Mouse (Mus musculus) left cerebral cortex, adult 18-20 months (tissue): ENCODE data around the gene Fancm. TPM values are rescaled to one million over a fixed set of nuclear protein-coding genes. Genes with fewer than 3 reads are reported as not detected.
"Not testable (repeated sequence)": the region's sequence is repeated elsewhere in the genome, so short reads cannot be mapped to it uniquely, and the experiment has no call there.

Source experiments
- DNase-seq, 2 experiments: peaks; one replicate each; pipeline ENCODE4 v3.0.0; 2021 to 2022; ENCODE audit warnings: low spot score in 2 of 2, mixed read lengths in 1 of 2
- total RNA-seq, 2 experiments: library from RNA; stranded (reverse); gene quantifications; 2 replicates each; pipeline ENCODE4 v1.2.3; 2021

Fancm gene
- total RNA-seq, 2 experiments from 2014 or later: 12.7 to 14.2 TPM

- DNase-seq: peak in 1 of 2 experiments; percentile 11
These were observed 43.6 kb downstream of the Fancm start for GRCm38 (mm10) chr12:65118968-65119367.

GRCm38 (mm10) chr12:65119451-65119850, 44.0 kb downstream of the Fancm start:
- DNase-seq: no peak

GRCm38 (mm10) chr12:65136121-65136520, 60.7 kb downstream of the Fancm start:
- DNase-seq: not testable (repeated sequence)

GRCm38 (mm10) chr12:65172021-65172951, 96.9 kb downstream of the Fancm start, which contains the start of gene Mis18bp1:
Mis18bp1 (minus strand) TSS chr12:65172604.
- peak; percentile 91 to 94 for DNase-seq

- DNase-seq: peak; percentile 29 to 46
These were observed 97.6 kb downstream of the Fancm start for GRCm38 (mm10) chr12:65172959-65173358.

GRCm38 (mm10) chr12:65173736-65174135, 98.3 kb downstream of the Fancm start:
- DNase-seq: no peak

Other genes with a start within 250 kb of the Fancm start
- gene Gm527, start 157.7 kb upstream of the Fancm start, total RNA-seq: 10 to 100 TPM; 17.3 to 18.6 TPM
- gene Klhl28, start 110.1 kb upstream of the Fancm start, total RNA-seq: 10 to 100 TPM; 24.5 to 26.6 TPM
- 10 to 100 TPM; 54.3 to 57.4 TPM for gene Togaram1, start 109.8 kb upstream of the Fancm start, total RNA-seq
- gene Prpf39, start 39.3 kb upstream of the Fancm start, total RNA-seq: 10 to 100 TPM; 37.0 to 38.1 TPM
- 100 to 1,000 TPM; 173 to 174 TPM for gene Fkbp3, start 1.6 kb upstream of the Fancm start, total RNA-seq
- under 1 TPM; 0.21 to 0.51 TPM for gene Mis18bp1, start 97.0 kb downstream of the Fancm start, total RNA-seq
- not detected for gene Wdr20rt, start 149.9 kb downstream of the Fancm start, total RNA-seq